Mouse (Mus musculus): ENCODE measurements around the gene Plekhd1. TPM values are rescaled to one million over a fixed set of nuclear protein-coding genes. Genes with fewer than 3 reads are reported as not detected.

The Plekhd1 gene
- total RNA-seq, 2 experiments from 2014 or later, result 0.16 to 0.45 TPM

- intact Hi-C loops (cut with DNase I; ENCODE audit: low total_unique reads), result no loop called here
- no peak for DNase-seq
Observed at GRCm38 (mm10) chr12:80737283-80737600, 44.9 kb downstream of the Plekhd1 start.

- DNase-seq, result no peak
- intact Hi-C loops (cut with DNase I; ENCODE audit: low total_unique reads), result no loop called here
Observed at GRCm38 (mm10) chr12:80739482-80739881, 47.1 kb downstream of the Plekhd1 start.

- DNase-seq, result no peak
- intact Hi-C loops (cut with DNase I; ENCODE audit: low total_unique reads), result no loop called here
Observed at GRCm38 (mm10) chr12:80744614-80745013, 52.2 kb downstream of the Plekhd1 start.

- intact Hi-C loops (cut with DNase I; ENCODE audit: low total_unique reads), result no loop called here
- no peak for DNase-seq
Observed at GRCm38 (mm10) chr12:80746031-80746813, 53.8 kb downstream of the Plekhd1 start.

- intact Hi-C loops (cut with DNase I; ENCODE audit: low total_unique reads), result no loop called here
Observed at GRCm38 (mm10) chr12:80751556-80751955, 59.2 kb downstream of the Plekhd1 start.

GRCm38 (mm10) chr12:80757751-80758558, 65.6 kb downstream of the Plekhd1 start:
- peak; percentile 74 for DNase-seq
- intact Hi-C loops (cut with DNase I; ENCODE audit: low total_unique reads), result no loop called here

More at GRCm38 (mm10) chr12:80751556-80751955, 59.2 kb downstream of the Plekhd1 start:
- DNase-seq, result no peak

- intact Hi-C loops (cut with DNase I; ENCODE audit: low total_unique reads), result no loop called here
- peak; percentile 34 for DNase-seq
Observed at GRCm38 (mm10) chr12:80758559-80759386, 66.4 kb downstream of the Plekhd1 start.

- DNase-seq, result no peak
- intact Hi-C loops (cut with DNase I; ENCODE audit: low total_unique reads), result no loop called here
Observed at GRCm38 (mm10) chr12:80759387-80759712, 67.0 kb downstream of the Plekhd1 start.

- intact Hi-C loops (cut with DNase I; ENCODE audit: low total_unique reads), result loop anchor here (5.0 kb wide), 1 partner anchor 33 kb away; no protein-coding TSS in a partner anchor
- DNase-seq, result peak; percentile 11
Observed at GRCm38 (mm10) chr12:80759713-80760395, 67.5 kb downstream of the Plekhd1 start.

GRCm38 (mm10) chr12:80760396-80760801, 68.0 kb downstream of the Plekhd1 start, which contains the start of gene Ccdc177:
Gene Ccdc177 (minus strand): TSS chr12:80760687.
- DNase-seq, result peak; percentile 73
- intact Hi-C loops (cut with DNase I; ENCODE audit: low total_unique reads), result loop anchor here (5.0 kb wide), 1 partner anchor 33 kb away; no protein-coding TSS in a partner anchor

GRCm38 (mm10) chr12:80762982-80763381, 70.6 kb downstream of the Plekhd1 start:
- intact Hi-C loops (cut with DNase I; ENCODE audit: low total_unique reads), result loop anchor here (5.0 kb wide), 1 partner anchor 36 kb away; no protein-coding TSS in a partner anchor

GRCm38 (mm10) chr12:80764116-80764515, 71.7 kb downstream of the Plekhd1 start:
- no peak for DNase-seq
- intact Hi-C loops (cut with DNase I; ENCODE audit: low total_unique reads), result loop anchor here (5.0 kb wide), 1 partner anchor 37 kb away; no protein-coding TSS in a partner anchor

More at GRCm38 (mm10) chr12:80762982-80763381, 70.6 kb downstream of the Plekhd1 start:
- DNase-seq, result no peak

GRCm38 (mm10) chr12:80769697-80770096, 77.3 kb downstream of the Plekhd1 start:
- peak; percentile 76 for DNase-seq

More at GRCm38 (mm10) chr12:80769697-80770096, 77.3 kb downstream of the Plekhd1 start:
- intact Hi-C loops (cut with DNase I; ENCODE audit: low total_unique reads), result loop anchor here (2.0 kb wide), 1 partner anchor 123 kb away; no protein-coding TSS in a partner anchor

Other genes with a start within 250 kb of the Plekhd1 start
- gene Exd2, start 229.5 kb upstream of the Plekhd1 start, total RNA-seq (2021), result 10 to 100 TPM; 21.4 to 27.0 TPM
- gene Galnt16, start 174.3 kb upstream of the Plekhd1 start, total RNA-seq (2021), result 10 to 100 TPM in 1 of 2 experiments, 1 to 10 TPM in 1; 8.9 to 11.1 TPM
- gene Slc39a9, start 48.7 kb upstream of the Plekhd1 start, total RNA-seq (2021), result 10 to 100 TPM in 1 of 2 experiments, 1 to 10 TPM in 1; 9.8 to 10.2 TPM
- gene Erh, start 48.2 kb upstream of the Plekhd1 start, total RNA-seq (2021), result 10 to 100 TPM; 19.4 to 30.4 TPM
- gene Ccdc177, start 68.1 kb downstream of the Plekhd1 start, total RNA-seq (2021), result under 1 TPM in 1 of 2 experiments, not detected in 1; 0.07 TPM
- 10 to 100 TPM; 27.8 to 28.7 TPM for gene Susd6, start 97.9 kb downstream of the Plekhd1 start, total RNA-seq (2021)

Measured in gastrocnemius, postnatal 14 days (tissue).